Mouse (Mus musculus) cortical plate, adult 2 months (tissue): ENCODE data around the gene Krtap4-7. TPM values are rescaled to one million over a fixed set of nuclear protein-coding genes. Genes with fewer than 3 reads are reported as not detected.
"Not testable (repeated sequence)": the region's sequence is repeated elsewhere in the genome, so short reads cannot be mapped to it uniquely, and the experiment has no call there.

Experiments
- H3K27ac ChIP-seq: fragments of 200-500 bp; 2 replicates; pipeline ENCODE4 v1.5.1; 2012; ENCODE audit warnings: low read length, control low read depth, inconsistent platforms; ENCODE audit not compliant: insufficient read depth
- H3K4me1 ChIP-seq: fragments of 200-500 bp; 2 replicates; pipeline ENCODE4 v1.6.1; 2011; ENCODE audit warnings: low read length; ENCODE audit not compliant: control insufficient read depth, insufficient read depth
- H3K4me3 ChIP-seq: fragments of 200-500 bp; 2 replicates; pipeline ENCODE4 v1.5.1; 2011; ENCODE audit warnings: mild to moderate bottlenecking, low read length, control low read depth; ENCODE audit not compliant: insufficient read depth
- CTCF ChIP-seq: fragments of 200-500 bp; IDR thresholded peaks from 2 replicates; pipeline ENCODE4 v1.5.1; 2011; ENCODE audit warnings: mild to moderate bottlenecking, control low read depth, low read length; ENCODE audit not compliant: insufficient read depth; ENCODE audit errors: extremely low read depth
- POLR2A ChIP-seq: fragments of 200-500 bp; IDR thresholded peaks from 2 replicates; pipeline ENCODE4 v1.6.1; 2011; ENCODE audit warnings: mild to moderate bottlenecking, low read length, control low read depth; ENCODE audit not compliant: insufficient read depth; ENCODE audit errors: extremely low read depth
- polyA plus RNA-seq: library from polyadenylated mRNA; depleted of rRNA; stranded (reverse); fragments of >200 nt; gene quantifications from 2 replicates; pipeline ENCODE4 v1.2.3, GENCODE M21; 2012

The Krtap4-7 gene
- polyA plus RNA-seq, 1 experiment, result not detected

GRCm38 (mm10) chr11:99646444-99646843 lies 2.6 kb upstream of the Krtap4-7 start:
- H3K27ac ChIP-seq, result no peak overlapping the region

GRCm38 (mm10) chr11:99644351-99644750 lies 462 bp upstream of the Krtap4-7 start:
- no peak for TF ChIP-seq POLR2A
- TF ChIP-seq CTCF, result no peak
- H3K4me1 ChIP-seq, result no peaks in the 10 kb centered on the region
- H3K27ac ChIP-seq, result no peak overlapping the region
- H3K4me3 ChIP-seq, result no peak overlapping the region

More at GRCm38 (mm10) chr11:99646444-99646843, 2.6 kb upstream of the Krtap4-7 start:
- TF ChIP-seq POLR2A (no peak), CTCF (no peak)
- Histone ChIP-seq H3K4me1 (no peaks in the 10 kb centered on the region), H3K4me3 (no peak overlapping the region)

- H3K4me3 ChIP-seq, result no peak overlapping the region
- TF ChIP-seq POLR2A (no peak), CTCF (no peak)
- no peak overlapping the region for H3K27ac ChIP-seq
- H3K4me1 ChIP-seq, result peaks cover 2% of the 10 kb centered on the region; the same call in 1 of the 2 replicates
Measured at GRCm38 (mm10) chr11:99640926-99641325, 3.0 kb downstream of the Krtap4-7 start.

- Histone ChIP-seq H3K4me3 (no peak overlapping the region), H3K27ac (no peak overlapping the region), H3K4me1 (peaks cover 2% of the 10 kb centered on the region; the same call in 1 of the 2 replicates)
- TF ChIP-seq CTCF (no peak), POLR2A (no peak)
Measured at GRCm38 (mm10) chr11:99637086-99637485, 6.8 kb downstream of the Krtap4-7 start.

- no peak for TF ChIP-seq POLR2A
- TF ChIP-seq CTCF, result no peak
- Histone ChIP-seq H3K4me3 (no peak within 1 kb of the TSS), H3K27ac (no peak within 1 kb of the TSS), H3K4me1 (peaks cover 2% of the 10 kb centered on the region; the same call in 1 of the 2 replicates)
Measured at GRCm38 (mm10) chr11:99634653-99635134, 9.2 kb downstream of the Krtap4-7 start, which contains the start of gene Krtap4-2. Krtap4-2 (minus strand) TSS chr11:99635084.

- Histone ChIP-seq H3K4me3 (no peak overlapping the region), H3K27ac (no peak overlapping the region), H3K4me1 (peaks cover 2% of the 10 kb centered on the region; the same call in 1 of the 2 replicates)
- TF ChIP-seq POLR2A (no peak), CTCF (no peak)
Measured at GRCm38 (mm10) chr11:99633293-99633692, 10.6 kb downstream of the Krtap4-7 start.

GRCm38 (mm10) chr11:99630890-99631289 lies 13.0 kb downstream of the Krtap4-7 start:
- TF ChIP-seq CTCF (no peak), POLR2A (no peak)
- Histone ChIP-seq H3K4me1 (no peaks in the 10 kb centered on the region), H3K4me3 (no peak overlapping the region), H3K27ac (no peak overlapping the region)

- H3K4me1 ChIP-seq, result no peaks in the 10 kb centered on the region
- no peak within 1 kb of the TSS for H3K4me3 ChIP-seq
- no peak within 1 kb of the TSS for H3K27ac ChIP-seq
- no peak for TF ChIP-seq POLR2A
- TF ChIP-seq CTCF, result no peak
Measured at GRCm38 (mm10) chr11:99628138-99628537, 15.8 kb downstream of the Krtap4-7 start, which contains the start of gene Krtap4-1. Krtap4-1 (minus strand) TSS chr11:99628238.

- TF ChIP-seq POLR2A, result no peak
- no peak for TF ChIP-seq CTCF
- Histone ChIP-seq H3K4me1 (no peaks in the 10 kb centered on the region), H3K4me3 (no peak within 1 kb of the TSS), H3K27ac (no peak within 1 kb of the TSS)
Measured at GRCm38 (mm10) chr11:99620335-99620734, 23.6 kb downstream of the Krtap4-7 start, which contains the start of gene Gm11562. Gm11562 (minus strand) TSS chr11:99620435.

GRCm38 (mm10) chr11:99614796-99615363 lies 29.0 kb downstream of the Krtap4-7 start, which contains the start of gene Krtap2-4:
Krtap2-4 (minus strand) TSS chr11:99614846.
- TF ChIP-seq POLR2A (no peak), CTCF (no peak)

GRCm38 (mm10) chr11:99610089-99610488 lies 33.8 kb downstream of the Krtap4-7 start, which contains the start of gene Gm11937:
Gm11937 (minus strand) TSS chr11:99610189.
- not testable (repeated sequence) for H3K27ac ChIP-seq, H3K4me1 ChIP-seq, H3K4me3 ChIP-seq

More at GRCm38 (mm10) chr11:99614796-99615363, 29.0 kb downstream of the Krtap4-7 start, which contains the start of gene Krtap2-4:
- Histone ChIP-seq H3K4me3 (no peak within 1 kb of the TSS), H3K4me1 (peaks cover 2% of the 10 kb centered on the region; the same call in 1 of the 2 replicates), H3K27ac (no peak within 1 kb of the TSS)
